Mouse (Mus musculus) midbrain, embryonic 16.5 days (tissue): Measurements from ENCODE around the gene Obsl1. TPM values are rescaled to one million over a fixed set of nuclear protein-coding genes. Genes with fewer than 3 reads are reported as not detected.
A peak's percentile ranks its signal among the peaks of the same experiment; 100 is the strongest.

Experiments used
- ATAC-seq: fragments of 200-750 bp; cut with Nextera tagmentation; 2 replicates; pipeline ENCODE4 v1.8.0; 2017; ENCODE audit warnings: moderate TSS enrichment
- H3K27ac ChIP-seq: fragments of 300-500 bp; sonication (generic); 2 replicates; pipeline ENCODE4 v1.5.1; 2014; ENCODE audit warnings: mild to moderate bottlenecking, low read length, mixed read lengths
- H3K27me3 ChIP-seq: fragments of 300-500 bp; sonication (generic); 2 replicates; pipeline ENCODE4 v1.6.1; 2014; ENCODE audit warnings: low read depth, low read length, mixed read lengths; ENCODE audit not compliant: control insufficient read depth, insufficient read depth
- H3K36me3 ChIP-seq: fragments of 300-500 bp; sonication (generic); 2 replicates; pipeline ENCODE4 v1.6.1; 2014; ENCODE audit warnings: mild to moderate bottlenecking, low read length, moderate library complexity, mixed read lengths; ENCODE audit not compliant: control insufficient read depth, insufficient read depth
- H3K4me1 ChIP-seq: fragments of 300-500 bp; sonication (generic); 2 replicates; pipeline ENCODE4 v1.6.1; 2014; ENCODE audit warnings: mild to moderate bottlenecking, low read length, mixed read lengths; ENCODE audit not compliant: control insufficient read depth, insufficient read depth
- H3K4me2 ChIP-seq: fragments of 300-500 bp; sonication (generic); 2 replicates; pipeline ENCODE4 v1.6.1; 2014; ENCODE audit warnings: mild to moderate bottlenecking, low read length, mixed read lengths
- H3K4me3 ChIP-seq: fragments of 300-500 bp; sonication (generic); 2 replicates; pipeline ENCODE4 v1.5.1; 2014; ENCODE audit warnings: low read depth, mild to moderate bottlenecking, low read length, moderate library complexity, mixed read lengths
- H3K9ac ChIP-seq: fragments of 300-500 bp; sonication (generic); 2 replicates; pipeline ENCODE4 v1.6.1; 2014; ENCODE audit warnings: low read depth, low read length, mixed read lengths
- H3K9me3 ChIP-seq: fragments of 300-500 bp; sonication (generic); replicated peaks from 2 replicates; pipeline ENCODE4 v1.6.1; 2014; ENCODE audit warnings: mild to moderate bottlenecking, low read length, mixed read lengths; ENCODE audit not compliant: control insufficient read depth, poor library complexity, severe bottlenecking
- WGBS: fragments of 180-500 bp; shearing (Covaris S2); extraction: QIAGEN DNeasy Blood & Tissue Kit; methylation state at CpG from one replicate; pipeline ENCODE4 v1.1.7; 2014; 5-methylcytosine and 5-hydroxymethylcytosine counted together
- polyA plus RNA-seq: library from polyadenylated mRNA; unstranded; fragments of >200 nt; fragmentation: Nextera tagmentation; extraction: Ambion mirVana; gene quantifications from 2 replicates; pipeline ENCODE4 v1.2.1, GENCODE M21; 2015

Gene Obsl1
- polyA plus RNA-seq, 1 experiment from 2014 or later, result 23.1 TPM

DNA sequence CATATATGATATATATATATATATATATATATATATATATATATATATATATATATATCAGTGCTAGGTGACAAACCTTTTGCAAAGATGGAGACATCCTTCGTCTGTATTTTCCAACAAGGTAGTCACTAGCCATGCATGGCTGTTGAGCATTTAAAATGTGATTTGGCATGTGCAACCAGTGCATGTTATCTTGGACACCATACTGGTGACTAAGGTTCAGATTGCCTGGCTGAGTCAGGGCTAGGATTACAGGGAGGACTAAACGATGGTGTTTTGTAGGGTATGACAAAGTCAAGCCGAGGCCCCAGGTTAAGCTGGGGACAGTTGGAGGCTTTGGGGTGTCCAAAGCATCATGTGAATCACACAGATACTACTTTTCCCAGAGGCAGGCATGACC, 50.8 kb downstream of the Obsl1 start:
- Histone ChIP-seq H3K9ac (no peak overlapping the region), H3K9me3 (no peaks in the 10 kb centered on the region), H3K4me3 (no peak overlapping the region), H3K27me3 (no peaks in the 10 kb centered on the region), H3K4me1 (peaks cover 33% of the 10 kb centered on the region), H3K36me3 (no peaks in the 10 kb centered on the region), H3K4me2 (peak overlapping the region; percentile 13), H3K27ac (peak overlapping the region; percentile 55)
- ATAC-seq, result no peak
- 67% methylated on average over 3 of the region's 3 CpGs for WGBS

DNA sequence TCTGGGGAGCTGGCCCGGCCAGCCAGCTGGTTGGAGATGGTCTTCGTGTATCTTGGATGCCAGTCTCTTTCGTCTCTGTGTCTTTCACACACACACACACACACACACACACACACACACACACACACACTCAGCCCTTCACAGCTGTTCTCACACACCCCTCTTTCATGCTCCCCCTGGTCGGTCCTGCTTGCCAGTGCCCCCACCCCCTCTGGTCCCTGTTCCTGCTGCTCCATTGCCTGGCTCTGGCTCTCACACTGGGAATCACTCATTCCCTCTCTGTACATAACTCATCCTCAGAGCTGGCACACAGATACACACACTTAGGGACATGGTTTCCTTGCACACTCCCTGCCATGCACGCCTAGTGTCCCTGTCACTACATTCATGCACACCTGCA, 54.4 kb downstream of the Obsl1 start:
- H3K9ac ChIP-seq, result peak overlapping the region; percentile 79
- H3K4me2 ChIP-seq, result peak overlapping the region; percentile 77
- peak overlapping the region; percentile 43 for H3K4me3 ChIP-seq
- 50% methylated on average over 5 of the region's 5 CpGs for WGBS
- no peaks in the 10 kb centered on the region for H3K36me3 ChIP-seq
- H3K4me1 ChIP-seq, result peaks cover 43% of the 10 kb centered on the region
- H3K27ac ChIP-seq, result peak overlapping the region; percentile 85
- no peaks in the 10 kb centered on the region; the same call in 1 of the 2 replicates for H3K27me3 ChIP-seq
- no peaks in the 10 kb centered on the region for H3K9me3 ChIP-seq
- ATAC-seq, result no peak

DNA sequence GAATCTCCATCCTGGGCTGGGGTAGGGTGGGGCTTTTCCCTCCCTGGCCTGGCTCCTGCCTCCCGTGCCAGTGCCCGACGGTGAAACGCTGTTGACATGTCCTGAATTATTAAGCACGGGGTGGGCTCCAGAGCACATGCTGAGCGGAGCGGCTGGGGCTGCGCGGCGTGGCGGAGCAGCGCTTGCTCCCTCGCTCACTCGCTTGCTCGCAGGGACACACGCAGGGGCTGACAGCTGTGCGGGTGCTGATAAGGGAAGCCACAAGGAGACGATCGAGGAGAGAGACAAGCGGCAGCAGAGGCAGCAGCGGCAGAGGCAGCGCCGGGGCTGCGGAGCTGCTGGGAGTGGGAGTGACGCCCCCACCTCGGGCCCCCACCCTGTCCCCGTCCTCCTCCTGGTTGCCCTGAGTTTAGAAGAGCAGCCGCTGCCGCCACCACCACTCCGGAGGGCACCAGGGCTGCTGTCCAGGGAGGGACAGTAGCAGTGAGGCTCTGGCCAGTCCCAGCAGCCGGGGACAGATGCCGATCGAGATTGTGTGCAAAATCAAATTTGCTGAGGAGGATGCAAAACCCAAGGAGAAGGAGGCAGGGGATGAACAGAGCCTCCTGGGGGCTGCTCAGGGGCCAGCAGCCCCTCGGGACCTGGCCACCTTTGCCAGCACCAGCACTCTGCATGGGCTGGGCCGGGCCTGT, 55.8 kb downstream of the Obsl1 start, which contains the start of gene Asic4:
Gene Asic4 (plus strand): TSS at position 123 of the 692 bp plus-strand sequence.
- no peaks in the 10 kb centered on the region for H3K36me3 ChIP-seq
- H3K4me1 ChIP-seq, result peaks cover 49% of the 10 kb centered on the region
- ATAC-seq, result 0 out of 2 replicates have a peak, but pooled peaks have one; percentile 21
- H3K4me2 ChIP-seq, result peak within 1 kb of the TSS; percentile 77
- peak within 1 kb of the TSS; percentile 79 for H3K9ac ChIP-seq
- H3K4me3 ChIP-seq, result peak within 1 kb of the TSS; percentile 43
- H3K9me3 ChIP-seq, result no peaks in the 10 kb centered on the region
- H3K27ac ChIP-seq, result peak within 1 kb of the TSS; percentile 85
- H3K27me3 ChIP-seq, result no peaks in the 10 kb centered on the region; the same call in 1 of the 2 replicates
- WGBS, result under 1% methylated on average over 32 of the region's 35 CpGs

DNA sequence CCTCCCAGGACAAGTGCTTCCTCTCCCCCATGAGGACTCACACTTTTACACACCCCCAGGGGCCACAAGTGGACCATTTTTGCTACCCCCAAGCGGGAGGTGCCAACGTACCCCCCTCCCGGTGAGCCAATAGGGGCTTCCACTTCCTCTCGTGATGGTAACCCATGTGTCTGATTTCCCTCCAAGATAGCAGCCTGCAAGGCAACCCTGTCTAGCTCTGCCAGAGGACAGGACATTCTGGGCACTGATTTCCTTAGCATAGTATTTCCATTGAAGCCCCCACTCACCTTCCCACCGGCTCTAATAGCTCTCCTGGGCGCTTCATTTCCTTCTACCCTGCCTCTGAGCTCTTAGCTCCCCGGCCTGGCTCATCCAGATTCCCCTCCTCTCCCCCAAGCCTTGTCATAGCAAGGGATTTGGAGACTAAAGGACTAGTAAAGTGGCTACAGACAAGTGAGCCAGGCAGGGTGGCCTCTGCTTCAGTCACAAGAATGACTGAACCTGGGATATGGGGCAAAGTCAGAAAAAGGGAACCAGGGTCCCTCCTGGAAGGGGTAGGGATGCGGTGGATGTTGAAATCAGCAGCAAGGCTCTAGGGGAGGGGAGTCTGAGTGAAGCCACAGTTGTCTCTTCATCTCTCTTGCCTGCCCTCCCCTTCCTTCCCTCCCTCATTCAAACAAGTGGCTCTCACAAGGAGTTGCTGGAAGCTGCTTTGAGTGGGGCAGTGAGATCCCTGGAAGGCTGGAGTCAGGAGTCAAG, 56.7 kb downstream of the Obsl1 start:
- Histone ChIP-seq H3K27me3 (no peaks in the 10 kb centered on the region; the same call in 1 of the 2 replicates), H3K36me3 (no peaks in the 10 kb centered on the region), H3K4me1 (peaks cover 54% of the 10 kb centered on the region), H3K9me3 (no peaks in the 10 kb centered on the region), H3K27ac (peak overlapping the region; percentile 85), H3K4me3 (peak overlapping the region; percentile 43), H3K4me2 (peak overlapping the region; percentile 77), H3K9ac (peak overlapping the region; percentile 61)
- WGBS, result 5% methylated on average over 8 of the region's 8 CpGs
- no peak for ATAC-seq

DNA sequence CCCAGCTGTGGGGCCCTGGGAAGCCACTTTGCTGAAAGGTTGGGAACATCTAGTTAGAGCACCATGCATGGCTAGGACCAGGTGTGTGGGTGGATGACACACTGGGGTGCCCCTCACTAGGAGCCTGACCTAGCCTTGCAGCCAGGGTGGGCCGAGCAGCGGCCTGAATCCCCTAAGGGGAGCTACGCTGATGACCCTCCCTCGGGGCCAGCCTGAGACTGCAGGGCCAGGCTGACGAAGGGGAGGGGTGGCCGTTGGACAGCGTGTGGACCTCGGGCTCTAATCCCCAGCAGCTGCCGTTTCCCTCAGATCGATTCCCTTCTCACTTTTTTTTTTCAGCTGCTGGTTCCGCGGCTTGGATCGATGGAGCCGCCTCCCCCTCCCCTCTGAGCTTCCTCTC, 57.3 kb downstream of the Obsl1 start:
- Histone ChIP-seq H3K4me2 (peak overlapping the region; percentile 77), H3K4me3 (peak overlapping the region; percentile 43), H3K9ac (peak overlapping the region; percentile 61), H3K4me1 (peaks cover 60% of the 10 kb centered on the region), H3K27ac (peak overlapping the region; percentile 81), H3K9me3 (no peaks in the 10 kb centered on the region), H3K27me3 (no peaks in the 10 kb centered on the region; the same call in 1 of the 2 replicates), H3K36me3 (no peaks in the 10 kb centered on the region)
- 2% methylated on average over 13 of the region's 14 CpGs for WGBS
- ATAC-seq, result no peak

DNA sequence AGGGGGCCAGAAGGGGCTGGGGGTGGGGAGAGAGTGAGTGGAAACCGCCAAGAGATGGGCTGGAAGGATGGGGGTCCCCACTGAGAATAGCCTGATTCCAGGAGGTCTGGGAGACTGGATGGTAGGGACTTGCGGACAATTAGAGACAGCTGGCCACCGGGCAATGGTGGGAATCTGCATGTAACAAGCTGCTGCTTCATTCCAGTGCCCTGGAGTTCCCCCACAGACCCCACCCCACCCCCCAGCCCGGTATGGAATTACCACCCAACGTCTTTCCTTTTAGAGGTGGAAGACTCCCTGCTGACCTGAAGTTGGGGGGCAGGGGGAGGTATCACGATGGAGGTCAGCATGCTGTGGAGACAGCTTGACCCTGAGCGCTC, 58.2 kb downstream of the Obsl1 start:
- no peaks in the 10 kb centered on the region; the same call in 1 of the 2 replicates for H3K27me3 ChIP-seq
- no peaks in the 10 kb centered on the region for H3K9me3 ChIP-seq
- peak overlapping the region; percentile 77 for H3K4me2 ChIP-seq
- H3K4me3 ChIP-seq, result 0 out of 2 replicates have a peak overlapping the region, but pooled peaks have one; percentile 11
- H3K4me1 ChIP-seq, result peaks cover 69% of the 10 kb centered on the region
- H3K36me3 ChIP-seq, result no peaks in the 10 kb centered on the region
- peak overlapping the region; percentile 39 for H3K9ac ChIP-seq
- H3K27ac ChIP-seq, result peak overlapping the region; percentile 81
- ATAC-seq, result no peak
- WGBS, result 2% methylated on average over 7 of the region's 7 CpGs

DNA sequence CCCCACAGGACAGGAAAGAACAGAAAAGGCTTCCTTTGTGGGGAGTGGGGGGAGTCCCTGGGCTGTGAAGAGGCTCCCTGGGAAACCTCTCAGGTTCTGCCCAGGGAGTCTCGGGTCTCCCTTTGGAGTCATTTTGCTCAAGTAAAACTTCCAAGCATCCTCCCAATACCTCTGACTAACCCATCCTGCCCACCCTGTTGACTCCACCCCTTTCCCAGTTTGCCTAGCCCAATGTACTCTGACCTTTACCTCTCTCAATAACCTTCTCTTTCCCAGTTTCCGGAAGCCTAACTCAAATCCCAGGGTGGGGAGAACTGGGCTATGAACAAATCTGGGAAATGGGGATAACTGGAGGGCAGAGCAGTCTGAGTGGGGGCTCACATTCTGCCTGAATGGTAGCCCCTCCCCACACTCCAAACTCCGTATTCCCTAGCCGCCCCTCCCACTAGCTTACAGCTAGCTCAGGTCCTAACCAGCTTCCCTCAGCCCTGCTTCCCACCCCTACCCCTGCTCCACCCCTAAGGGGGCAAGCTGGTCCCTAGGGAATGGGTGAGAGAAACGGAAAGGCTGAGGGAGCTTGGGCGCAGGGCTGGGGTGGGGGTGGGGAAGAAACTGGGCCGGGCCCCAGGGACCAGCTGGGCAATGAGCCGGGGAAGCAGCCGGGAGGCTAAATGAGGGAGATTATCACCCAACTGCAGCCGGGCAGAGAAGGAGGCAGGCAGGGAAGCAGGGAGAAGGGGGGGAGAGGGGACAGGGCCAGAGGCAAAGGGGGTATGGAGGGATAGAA, 58.8 kb downstream of the Obsl1 start:
- peak overlapping the region; percentile 77 for H3K4me2 ChIP-seq
- H3K9ac ChIP-seq, result peak overlapping the region; percentile 39; the same call in 1 of the 2 replicates
- peak overlapping the region; percentile 81 for H3K27ac ChIP-seq
- ATAC-seq, result no peak
- H3K9me3 ChIP-seq, result no peaks in the 10 kb centered on the region
- H3K4me3 ChIP-seq, result no peak overlapping the region
- H3K36me3 ChIP-seq, result no peaks in the 10 kb centered on the region
- 4% methylated on average over 10 of the region's 10 CpGs for WGBS
- peaks cover 75% of the 10 kb centered on the region for H3K4me1 ChIP-seq
- H3K27me3 ChIP-seq, result no peaks in the 10 kb centered on the region; the same call in 1 of the 2 replicates

DNA sequence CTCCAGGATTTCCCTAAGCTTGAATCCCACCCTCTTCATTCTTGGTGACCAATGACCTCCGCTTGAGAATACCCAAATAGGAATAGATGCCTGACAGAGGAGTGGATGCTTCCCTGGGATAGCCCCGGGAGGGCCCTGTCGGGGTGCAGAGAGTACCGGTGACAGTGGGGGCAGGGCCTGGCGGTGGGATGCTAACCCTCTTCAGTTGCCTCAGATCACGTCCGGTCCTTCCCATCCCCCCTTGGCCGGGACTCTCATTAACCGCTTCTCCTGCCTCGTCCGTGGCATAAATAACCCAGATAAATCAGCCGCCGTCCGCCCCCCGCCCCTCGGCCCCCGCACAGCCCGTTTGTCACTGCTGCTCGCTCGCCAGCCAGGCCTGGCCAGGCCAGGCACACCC, 59.6 kb downstream of the Obsl1 start:
- no peaks in the 10 kb centered on the region for H3K9me3 ChIP-seq
- ATAC-seq, result no peak
- peak overlapping the region; percentile 81 for H3K27ac ChIP-seq
- 5% methylated on average over 20 of the region's 20 CpGs for WGBS
- peak overlapping the region; percentile 42 for H3K9ac ChIP-seq
- no peaks in the 10 kb centered on the region; the same call in 1 of the 2 replicates for H3K27me3 ChIP-seq
- H3K4me1 ChIP-seq, result peaks cover 76% of the 10 kb centered on the region
- H3K4me2 ChIP-seq, result peak overlapping the region; percentile 77
- H3K4me3 ChIP-seq, result no peak overlapping the region
- no peaks in the 10 kb centered on the region for H3K36me3 ChIP-seq
